Mouse (Mus musculus) hindbrain, embryonic 12.5 days (tissue): ENCODE measurements at regions not wholly inside any gene's neighbourhood (a gene's known extent, or its start where the extent isn't known, plus 50 kb on each side); places are given as distances from the start of the nearest gene placed in this dataset.

Experiments used
- ATAC-seq: fragments of 200-750 bp; cut with Nextera tagmentation; 2 replicates; pipeline ENCODE4 v1.8.0; 2017; ENCODE audit warnings: moderate TSS enrichment; ENCODE audit not compliant: low FRiP score
- H3K27ac ChIP-seq: fragments of 300-500 bp; sonication (generic); 2 replicates; pipeline ENCODE4 v1.5.1; 2016; ENCODE audit warnings: mild to moderate bottlenecking
- H3K27me3 ChIP-seq: fragments of 300-500 bp; sonication (generic); 2 replicates; pipeline ENCODE4 v1.6.1; 2016; ENCODE audit warnings: mild to moderate bottlenecking
- H3K36me3 ChIP-seq: fragments of 300-500 bp; sonication (generic); 2 replicates; pipeline ENCODE4 v1.6.1; 2016; ENCODE audit warnings: mild to moderate bottlenecking
- H3K4me1 ChIP-seq: fragments of 300-500 bp; sonication (generic); 2 replicates; pipeline ENCODE4 v1.6.1; 2016
- H3K4me2 ChIP-seq: fragments of 300-500 bp; sonication (generic); replicated peaks from 2 replicates; pipeline ENCODE4 v1.6.1; 2016; ENCODE audit warnings: mild to moderate bottlenecking
- H3K4me3 ChIP-seq: fragments of 300-500 bp; sonication (generic); 2 replicates; pipeline ENCODE4 v1.5.1; 2016; ENCODE audit warnings: mild to moderate bottlenecking
- H3K9ac ChIP-seq: fragments of 300-500 bp; sonication (generic); 2 replicates; pipeline ENCODE4 v1.6.1; 2016; ENCODE audit warnings: mild to moderate bottlenecking, moderate library complexity
- H3K9me3 ChIP-seq: fragments of 300-500 bp; sonication (generic); replicated peaks from 2 replicates; pipeline ENCODE4 v1.6.1; 2016; ENCODE audit warnings: mild to moderate bottlenecking
- WGBS: fragments of 180-500 bp; shearing (Covaris S2); methylation state at CpG from one replicate; pipeline ENCODE4 v1.1.7; 2016; 5-methylcytosine and 5-hydroxymethylcytosine counted together

GRCm38 (mm10) chr16:49616263-49616872, 82.7 kb upstream of the Ift57 start:
- 72% methylated on average over 13 of the region's 13 CpGs for WGBS
- H3K4me2 ChIP-seq: no peak overlapping the region
- no peak for ATAC-seq

GRCm38 (mm10) chr16:49633502-49633901, 65.5 kb upstream of the Ift57 start:
- WGBS: 86% methylated on average over 5 of the region's 5 CpGs
- no peaks in the 10 kb centered on the region for H3K9me3 ChIP-seq
- H3K4me1 ChIP-seq: no peaks in the 10 kb centered on the region
- no peak overlapping the region for H3K4me3 ChIP-seq
- no peaks in the 10 kb centered on the region for H3K27me3 ChIP-seq
- no peaks in the 10 kb centered on the region for H3K36me3 ChIP-seq
- H3K9ac ChIP-seq: no peak overlapping the region
- H3K27ac ChIP-seq: no peak overlapping the region
- ATAC-seq: no peak
- H3K4me2 ChIP-seq: no peak overlapping the region

More at GRCm38 (mm10) chr16:49616263-49616872, 82.7 kb upstream of the Ift57 start:
- Histone ChIP-seq H3K9ac (no peak overlapping the region), H3K4me1 (no peaks in the 10 kb centered on the region), H3K9me3 (no peaks in the 10 kb centered on the region), H3K27me3 (no peaks in the 10 kb centered on the region), H3K4me3 (no peak overlapping the region), H3K36me3 (no peaks in the 10 kb centered on the region), H3K27ac (no peak overlapping the region)

GRCm38 (mm10) chr16:49635506-49635905, 63.5 kb upstream of the Ift57 start:
- no peaks in the 10 kb centered on the region for H3K9me3 ChIP-seq
- H3K36me3 ChIP-seq: no peaks in the 10 kb centered on the region
- H3K4me3 ChIP-seq: no peak overlapping the region
- H3K4me1 ChIP-seq: no peaks in the 10 kb centered on the region
- H3K9ac ChIP-seq: no peak overlapping the region
- 95% methylated on average over 8 of the region's 8 CpGs for WGBS
- no peak for ATAC-seq
- no peak overlapping the region for H3K27ac ChIP-seq
- no peak overlapping the region for H3K4me2 ChIP-seq
- H3K27me3 ChIP-seq: no peaks in the 10 kb centered on the region

- 92% methylated on average over 1 of the region's 1 CpGs for WGBS
- H3K4me1 ChIP-seq: no peaks in the 10 kb centered on the region
- H3K9ac ChIP-seq: no peak overlapping the region
- no peaks in the 10 kb centered on the region for H3K27me3 ChIP-seq
- no peaks in the 10 kb centered on the region for H3K36me3 ChIP-seq
- H3K27ac ChIP-seq: no peak overlapping the region
- H3K4me3 ChIP-seq: no peak overlapping the region
- H3K4me2 ChIP-seq: no peak overlapping the region
- ATAC-seq: no peak
- H3K9me3 ChIP-seq: no peaks in the 10 kb centered on the region
Measured at GRCm38 (mm10) chr16:49636467-49636866, 62.6 kb upstream of the Ift57 start.

- no peak overlapping the region for H3K4me2 ChIP-seq
- H3K9ac ChIP-seq: no peak overlapping the region
- H3K9me3 ChIP-seq: no peaks in the 10 kb centered on the region
- no peaks in the 10 kb centered on the region for H3K27me3 ChIP-seq
- no peak for ATAC-seq
- H3K4me3 ChIP-seq: no peak overlapping the region
- H3K27ac ChIP-seq: no peak overlapping the region
- no peaks in the 10 kb centered on the region for H3K4me1 ChIP-seq
- no peaks in the 10 kb centered on the region for H3K36me3 ChIP-seq
- 71% methylated on average over 1 of the region's 1 CpGs for WGBS
Measured at GRCm38 (mm10) chr16:49642696-49643095, 56.3 kb upstream of the Ift57 start.

GRCm38 (mm10) chr16:49644416-49644815, 54.6 kb upstream of the Ift57 start:
- Histone ChIP-seq H3K4me2 (no peak overlapping the region), H3K9me3 (no peaks in the 10 kb centered on the region), H3K4me3 (no peak overlapping the region), H3K9ac (no peak overlapping the region), H3K27me3 (no peaks in the 10 kb centered on the region), H3K4me1 (no peaks in the 10 kb centered on the region), H3K27ac (no peak overlapping the region), H3K36me3 (no peaks in the 10 kb centered on the region)
- 96% methylated on average over 1 of the region's 1 CpGs for WGBS
- ATAC-seq: no peak

- Histone ChIP-seq H3K9me3 (no peaks in the 10 kb centered on the region), H3K27ac (no peak overlapping the region), H3K4me1 (no peaks in the 10 kb centered on the region), H3K4me3 (no peak overlapping the region), H3K4me2 (no peak overlapping the region), H3K9ac (no peak overlapping the region), H3K36me3 (no peaks in the 10 kb centered on the region), H3K27me3 (no peaks in the 10 kb centered on the region)
- ATAC-seq: no peak
Measured at GRCm38 (mm10) chr16:49646479-49646878, 52.6 kb upstream of the Ift57 start.
